Mouse (Mus musculus): Measurements from ENCODE around the gene Mdfi. TPM values are rescaled to one million over a fixed set of nuclear protein-coding genes. Genes with fewer than 3 reads are reported as not detected.

Mdfi gene
- polyA plus RNA-seq, 1 experiment: not detected

DNA sequence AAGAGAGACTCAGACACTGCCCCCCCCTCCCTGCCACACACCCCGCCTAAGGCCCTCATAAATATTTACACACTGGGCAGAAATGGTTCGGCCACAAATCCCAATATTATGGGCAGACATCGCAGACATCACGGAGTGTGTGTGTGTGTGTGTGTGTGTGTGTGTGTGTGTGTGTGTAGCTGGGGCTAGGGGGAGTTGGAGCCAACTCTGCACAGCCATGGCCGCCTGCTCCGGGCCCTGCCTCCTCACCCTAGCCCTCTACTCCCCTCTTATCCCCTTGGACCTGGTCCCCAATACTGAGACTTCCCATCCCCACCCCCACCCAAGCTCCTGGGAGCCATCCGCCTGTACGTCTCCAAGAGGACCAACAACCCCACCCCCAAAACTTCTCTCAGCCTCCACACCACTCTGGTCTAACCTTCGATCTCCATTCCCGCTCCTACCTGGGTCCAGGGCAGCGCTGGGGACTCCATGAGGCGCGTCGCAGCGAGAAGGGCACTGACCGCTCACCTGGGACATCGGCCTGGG, 1.9 kb downstream of the Mdfi start:
- Histone ChIP-seq H3K27ac (replicated peaks; ENCODE audit: low read depth, low read length) (no peak overlapping the region), H3K4me1 (ENCODE audit: control insufficient read depth, insufficient read depth, insufficient read length, low read length) (peaks cover 2% of the 10 kb centered on the region; the same call in 1 of the 2 replicates), H3K4me3 (ENCODE audit: insufficient read depth, low read depth, low read length) (peak overlapping the region; percentile 51)

DNA sequence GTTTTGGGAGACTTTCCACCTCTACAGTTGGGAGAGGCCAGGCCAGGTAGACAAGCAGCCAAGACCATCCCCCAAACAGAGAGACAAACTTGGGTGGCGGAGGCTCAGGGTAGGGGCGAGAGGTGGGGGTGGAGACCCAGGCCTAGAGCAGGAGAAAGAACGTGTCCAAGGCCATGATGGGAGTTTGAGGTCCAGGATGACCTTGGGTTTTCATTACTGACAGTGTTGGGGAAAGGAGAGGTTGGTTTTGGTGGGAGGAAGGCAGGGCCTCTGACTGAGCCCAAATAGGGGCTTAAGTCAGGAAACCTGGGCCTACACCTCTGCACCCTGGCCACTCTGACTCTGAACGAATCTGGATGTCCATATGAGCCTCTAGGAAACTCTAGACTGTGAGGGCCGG, 2.7 kb downstream of the Mdfi start:
- Histone ChIP-seq H3K4me1 (ENCODE audit: control insufficient read depth, insufficient read depth, insufficient read length, low read length) (peaks cover 2% of the 10 kb centered on the region; the same call in 1 of the 2 replicates), H3K27ac (replicated peaks; ENCODE audit: low read depth, low read length) (no peak overlapping the region), H3K4me3 (ENCODE audit: insufficient read depth, low read depth, low read length) (no peak overlapping the region)

DNA sequence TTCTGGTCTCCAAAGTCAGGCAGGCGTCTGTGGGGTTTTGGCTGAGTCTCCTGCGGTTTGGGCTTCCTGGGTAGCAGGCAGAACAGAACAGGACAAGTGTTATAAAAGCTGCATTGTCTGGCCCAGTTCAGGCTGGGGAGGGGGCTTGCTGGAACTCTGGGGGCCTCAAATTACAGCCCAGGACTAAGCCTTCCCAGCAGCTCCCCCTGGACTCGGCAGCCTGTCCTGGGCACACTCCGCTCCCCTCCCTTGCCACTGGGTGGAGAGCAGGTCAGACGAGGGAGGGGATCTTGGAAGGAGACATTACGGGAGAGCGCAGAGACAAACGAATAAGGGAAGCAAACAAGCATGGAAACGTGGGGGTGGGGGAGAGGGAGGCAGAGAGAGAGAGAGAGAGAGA, 3.3 kb downstream of the Mdfi start:
- no peak overlapping the region for H3K27ac ChIP-seq (replicated peaks; ENCODE audit: low read depth, low read length)
- H3K4me3 ChIP-seq (ENCODE audit: insufficient read depth, low read depth, low read length): no peak overlapping the region
- H3K4me1 ChIP-seq (ENCODE audit: control insufficient read depth, insufficient read depth, insufficient read length, low read length): peaks cover 2% of the 10 kb centered on the region; the same call in 1 of the 2 replicates

DNA sequence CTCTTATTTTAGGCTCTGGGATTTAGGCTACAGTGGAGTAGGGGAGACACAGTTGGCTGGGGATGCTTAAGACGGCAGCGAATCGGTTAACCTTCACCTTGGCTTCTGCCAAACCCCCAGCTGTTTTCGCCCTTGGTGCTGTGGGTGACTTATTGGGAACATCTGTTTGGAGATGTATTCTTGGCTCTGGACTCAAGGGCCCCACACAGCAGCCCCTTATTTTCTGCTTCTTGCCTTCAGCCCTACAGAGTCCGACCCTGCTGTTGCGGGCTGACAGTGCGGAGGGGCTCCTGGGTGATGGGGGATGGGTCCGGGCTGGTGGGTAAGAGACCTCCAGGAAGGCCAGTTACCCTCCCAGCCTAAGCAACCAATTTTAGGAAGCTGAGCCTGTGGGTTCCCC, 13.2 kb downstream of the Mdfi start:
- Histone ChIP-seq H3K4me3 (ENCODE audit: insufficient read depth, low read depth, low read length) (no peak overlapping the region), H3K4me1 (ENCODE audit: control insufficient read depth, insufficient read depth, insufficient read length, low read length) (no peaks in the 10 kb centered on the region), H3K27ac (replicated peaks; ENCODE audit: low read depth, low read length) (no peak overlapping the region)

DNA sequence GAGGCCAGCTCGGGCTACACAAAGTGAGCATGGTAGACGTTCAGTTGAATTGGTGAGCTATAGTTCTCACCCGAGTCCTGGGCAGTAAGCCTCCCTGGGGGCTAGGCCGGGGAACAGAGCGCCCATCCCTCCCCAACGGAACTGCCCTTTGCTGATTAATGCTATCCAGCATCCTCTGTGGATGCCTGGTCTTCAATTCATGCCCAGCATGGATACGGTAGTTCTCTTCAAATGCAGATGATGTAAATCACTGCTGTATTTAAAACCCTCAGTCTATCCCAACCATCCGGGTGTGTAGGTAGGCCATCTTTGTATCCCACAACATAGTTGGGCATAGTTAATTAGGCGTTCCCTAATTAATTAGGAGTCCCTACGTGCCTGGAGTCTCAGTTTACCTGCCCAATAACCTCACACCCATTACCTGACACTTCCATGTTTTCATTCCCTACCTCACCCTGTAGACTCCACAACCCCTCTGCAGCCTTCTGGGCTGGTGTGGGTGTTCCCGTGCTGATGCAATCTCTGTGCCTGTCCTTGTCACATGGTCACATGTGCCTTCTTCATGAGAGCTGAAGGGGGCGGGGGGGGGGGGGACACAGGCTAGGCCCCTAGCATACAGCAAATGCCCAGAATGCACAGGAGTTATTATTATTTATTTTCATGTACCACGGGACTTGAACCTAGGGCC, 16.3 kb downstream of the Mdfi start:
- Histone ChIP-seq H3K4me1 (ENCODE audit: control insufficient read depth, insufficient read depth, insufficient read length, low read length) (no peaks in the 10 kb centered on the region), H3K27ac (replicated peaks; ENCODE audit: low read depth, low read length) (no peak overlapping the region)

DNA sequence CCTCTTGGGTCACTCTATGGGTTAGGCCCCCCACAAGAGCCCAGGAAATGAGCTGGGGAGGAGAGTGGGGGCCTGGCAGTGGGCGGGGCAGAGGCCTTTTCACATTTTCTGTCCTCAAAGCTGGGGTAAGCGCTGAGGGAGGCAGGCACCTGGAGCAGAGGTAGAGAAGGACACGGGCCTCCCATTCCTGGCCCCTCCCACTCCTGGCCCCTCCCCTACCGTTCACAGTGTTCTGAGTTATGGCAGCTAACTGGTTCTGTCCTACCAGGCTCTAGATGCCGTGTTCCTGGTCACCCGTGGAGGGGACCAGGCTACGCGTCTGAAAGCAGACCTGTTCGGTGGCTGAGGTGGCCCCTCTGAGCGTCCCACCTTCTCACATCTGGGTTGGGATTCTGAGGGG, 19.0 kb downstream of the Mdfi start:
- Histone ChIP-seq H3K4me1 (ENCODE audit: control insufficient read depth, insufficient read depth, insufficient read length, low read length) (no peaks in the 10 kb centered on the region), H3K4me3 (ENCODE audit: insufficient read depth, low read depth, low read length) (no peak overlapping the region), H3K27ac (replicated peaks; ENCODE audit: low read depth, low read length) (no peak overlapping the region)

More for the DNA sequence above, 16.3 kb downstream of the Mdfi start:
- H3K4me3 ChIP-seq (ENCODE audit: insufficient read depth, low read depth, low read length): no peak overlapping the region

DNA sequence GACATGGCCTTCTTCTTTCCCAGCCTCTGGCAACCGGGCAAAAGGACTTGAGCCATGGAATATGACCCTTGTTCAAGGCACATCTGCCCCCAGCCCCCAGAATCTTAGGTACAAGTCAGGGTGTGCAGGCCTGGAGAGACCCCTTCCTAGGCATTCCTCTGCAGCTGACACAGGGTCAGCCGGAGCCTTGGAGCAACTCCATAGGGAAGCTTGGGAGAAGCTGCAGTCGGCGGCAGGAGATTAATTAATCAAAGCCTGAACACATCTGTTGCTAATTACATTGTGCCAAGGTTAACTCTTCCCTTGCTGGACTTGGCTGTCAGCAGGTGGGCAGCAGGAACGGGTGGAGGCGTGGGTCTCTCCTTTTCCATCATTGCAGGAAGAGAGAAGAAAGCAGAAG, 20.0 kb downstream of the Mdfi start:
- Histone ChIP-seq H3K4me3 (ENCODE audit: insufficient read depth, low read depth, low read length) (no peak overlapping the region), H3K27ac (replicated peaks; ENCODE audit: low read depth, low read length) (no peak overlapping the region), H3K4me1 (ENCODE audit: control insufficient read depth, insufficient read depth, insufficient read length, low read length) (no peaks in the 10 kb centered on the region)

DNA sequence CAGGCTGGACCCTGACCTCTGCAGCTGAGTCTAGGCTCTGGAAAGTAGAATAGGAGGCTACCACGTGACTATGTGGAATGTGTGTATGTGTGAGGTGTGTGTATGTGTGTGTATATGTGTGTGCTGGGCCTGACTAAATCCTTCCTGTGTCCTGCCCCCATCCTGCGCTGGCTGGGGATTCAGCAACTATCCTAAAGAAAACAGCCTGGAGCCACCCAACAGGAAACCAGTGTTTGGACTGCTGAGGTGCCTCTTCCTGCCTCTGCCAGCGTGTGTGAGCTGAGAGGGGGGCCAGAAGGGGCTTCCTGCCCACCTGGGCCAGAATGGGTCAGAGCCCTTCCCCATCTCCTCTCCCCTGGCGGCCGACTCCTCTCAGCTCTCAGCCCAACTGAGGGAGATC, 20.9 kb downstream of the Mdfi start:
- H3K27ac ChIP-seq (replicated peaks; ENCODE audit: low read depth, low read length): no peak overlapping the region
- no peak overlapping the region for H3K4me3 ChIP-seq (ENCODE audit: insufficient read depth, low read depth, low read length)
- no peaks in the 10 kb centered on the region for H3K4me1 ChIP-seq (ENCODE audit: control insufficient read depth, insufficient read depth, insufficient read length, low read length)

DNA sequence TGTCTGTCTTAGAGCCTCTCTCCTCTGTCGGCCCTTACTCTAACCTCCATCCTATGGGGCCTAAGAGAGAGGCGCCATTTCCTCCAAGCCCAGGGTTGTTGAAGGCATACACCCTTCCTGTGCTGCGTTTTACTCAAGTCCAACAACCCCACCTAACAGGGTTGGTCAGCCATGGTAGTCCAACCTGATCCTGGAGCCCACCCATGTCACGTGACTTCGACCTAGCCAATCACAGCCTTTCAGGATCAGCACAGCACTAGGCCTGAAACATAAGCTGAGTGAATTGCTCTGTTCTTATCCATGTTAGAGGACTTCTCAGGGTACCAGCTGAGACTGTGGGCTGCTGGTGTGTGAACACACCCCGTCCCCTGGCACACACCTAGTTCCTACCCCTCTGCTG, 22.3 kb downstream of the Mdfi start:
- Histone ChIP-seq H3K27ac (replicated peaks; ENCODE audit: low read depth, low read length) (no peak overlapping the region), H3K4me3 (ENCODE audit: insufficient read depth, low read depth, low read length) (no peak overlapping the region), H3K4me1 (ENCODE audit: control insufficient read depth, insufficient read depth, insufficient read length, low read length) (no peaks in the 10 kb centered on the region)

DNA sequence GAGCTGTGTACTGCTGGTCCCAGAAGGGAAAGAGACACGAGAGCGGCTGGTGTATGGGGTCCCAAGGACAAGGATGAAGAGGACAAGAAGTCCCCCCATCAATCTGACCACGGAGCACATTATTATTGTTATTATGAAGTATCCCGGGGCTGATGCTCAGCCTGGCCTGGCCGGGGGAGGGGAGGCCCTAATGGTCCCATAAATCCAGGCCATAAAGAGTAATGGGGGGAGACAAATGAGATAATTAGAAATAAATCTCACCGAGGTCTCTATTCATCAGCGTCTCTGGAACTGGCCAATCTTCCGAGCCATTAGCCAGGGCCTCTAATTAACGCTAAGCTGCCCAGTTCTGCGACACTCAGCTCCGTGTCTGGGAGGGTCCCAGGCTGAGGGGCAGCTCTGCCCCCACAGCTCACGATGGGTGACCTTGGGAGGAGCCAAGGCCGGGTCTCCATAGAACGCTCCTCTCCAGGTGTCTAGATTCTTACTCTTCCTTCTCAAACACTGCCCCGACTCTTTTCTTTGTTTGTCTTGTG, 23.2 kb downstream of the Mdfi start:
- Histone ChIP-seq H3K27ac (replicated peaks; ENCODE audit: low read depth, low read length) (no peak overlapping the region), H3K4me1 (ENCODE audit: control insufficient read depth, insufficient read depth, insufficient read length, low read length) (no peaks in the 10 kb centered on the region), H3K4me3 (ENCODE audit: insufficient read depth, low read depth, low read length) (no peak overlapping the region)

DNA sequence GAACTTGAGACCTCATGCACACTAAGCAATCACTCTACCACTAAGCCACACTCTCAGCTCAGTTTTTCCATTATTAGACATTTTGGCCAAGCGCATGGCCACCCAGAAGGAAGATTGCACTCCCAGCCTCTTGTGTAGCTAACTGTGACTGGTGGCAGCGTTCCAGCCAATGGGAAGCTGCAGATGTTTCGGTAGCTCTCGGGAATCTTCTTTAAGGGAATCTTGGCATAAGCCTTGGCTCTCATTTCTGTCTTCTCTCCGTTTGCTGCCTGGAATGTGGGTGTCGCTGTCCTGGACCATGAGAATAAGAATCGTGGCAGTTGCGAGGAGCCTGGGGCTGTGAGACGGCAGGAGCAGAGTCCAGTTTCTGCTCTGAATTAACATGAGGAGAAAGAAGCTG, 28.3 kb downstream of the Mdfi start:
- Histone ChIP-seq H3K27ac (replicated peaks; ENCODE audit: low read depth, low read length) (no peak overlapping the region), H3K4me1 (ENCODE audit: control insufficient read depth, insufficient read depth, insufficient read length, low read length) (no peaks in the 10 kb centered on the region), H3K4me3 (ENCODE audit: insufficient read depth, low read depth, low read length) (no peak overlapping the region)

DNA sequence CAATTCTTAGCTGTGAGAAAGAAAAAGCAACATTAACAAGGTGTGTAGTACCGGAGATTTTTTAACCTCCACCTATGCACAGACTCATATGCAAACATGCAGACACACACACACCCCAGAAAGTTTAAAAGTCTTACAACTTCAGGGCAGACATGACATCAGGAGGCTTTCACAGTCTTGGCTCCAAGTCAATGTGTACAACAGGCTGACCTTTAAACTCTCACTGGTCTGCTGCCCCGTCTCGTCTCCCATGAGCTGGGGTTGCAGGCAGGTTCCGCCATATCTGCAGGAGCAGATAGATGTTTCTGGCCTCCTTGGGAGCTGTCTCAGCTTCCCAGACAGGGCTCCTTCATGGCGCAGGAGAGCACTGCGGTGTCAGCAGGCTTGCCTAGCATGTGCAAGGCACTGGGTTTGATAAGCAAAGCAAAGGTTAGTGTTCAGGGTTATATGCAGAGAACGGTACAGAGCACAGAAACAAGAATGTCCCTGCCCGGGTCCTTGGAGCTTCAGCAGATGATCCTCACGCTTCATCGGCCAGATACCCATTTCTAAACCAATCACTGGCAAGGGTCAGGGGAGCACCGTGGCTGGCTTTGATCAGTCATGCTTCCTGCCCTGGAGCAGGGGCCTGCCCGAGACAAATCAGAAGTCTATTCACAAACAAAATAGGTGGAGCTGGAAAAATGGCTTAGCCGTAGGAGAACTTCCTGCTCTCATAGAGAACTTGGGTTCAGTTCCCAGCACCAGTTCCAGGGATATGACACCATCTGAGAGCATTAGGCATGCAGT, 29.2 kb downstream of the Mdfi start:
- Histone ChIP-seq H3K27ac (replicated peaks; ENCODE audit: low read depth, low read length) (no peak overlapping the region), H3K4me3 (ENCODE audit: insufficient read depth, low read depth, low read length) (no peak overlapping the region), H3K4me1 (ENCODE audit: control insufficient read depth, insufficient read depth, insufficient read length, low read length) (no peaks in the 10 kb centered on the region)

DNA sequence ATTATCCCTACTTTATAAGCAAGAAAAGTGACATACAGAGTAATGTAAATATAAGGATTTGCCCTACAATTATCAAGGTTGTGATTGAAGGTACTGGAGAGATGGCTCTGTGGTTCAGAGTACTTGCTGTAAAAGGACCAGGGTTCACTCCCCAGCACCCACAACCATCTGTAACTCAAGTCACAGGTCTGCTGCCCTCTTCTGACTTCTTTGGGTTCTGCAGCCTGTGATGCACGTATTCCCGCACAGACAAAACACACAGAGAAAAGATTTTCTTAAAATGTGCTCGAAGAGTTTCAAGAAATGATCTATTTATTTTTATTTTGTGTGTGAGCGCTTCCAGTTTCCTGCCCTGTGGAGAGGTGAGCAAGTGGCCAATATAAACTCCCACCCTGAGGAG, 30.8 kb downstream of the Mdfi start:
- H3K4me3 ChIP-seq (ENCODE audit: insufficient read depth, low read depth, low read length): no peak overlapping the region
- no peaks in the 10 kb centered on the region for H3K4me1 ChIP-seq (ENCODE audit: control insufficient read depth, insufficient read depth, insufficient read length, low read length)
- H3K27ac ChIP-seq (replicated peaks; ENCODE audit: low read depth, low read length): no peak overlapping the region

DNA sequence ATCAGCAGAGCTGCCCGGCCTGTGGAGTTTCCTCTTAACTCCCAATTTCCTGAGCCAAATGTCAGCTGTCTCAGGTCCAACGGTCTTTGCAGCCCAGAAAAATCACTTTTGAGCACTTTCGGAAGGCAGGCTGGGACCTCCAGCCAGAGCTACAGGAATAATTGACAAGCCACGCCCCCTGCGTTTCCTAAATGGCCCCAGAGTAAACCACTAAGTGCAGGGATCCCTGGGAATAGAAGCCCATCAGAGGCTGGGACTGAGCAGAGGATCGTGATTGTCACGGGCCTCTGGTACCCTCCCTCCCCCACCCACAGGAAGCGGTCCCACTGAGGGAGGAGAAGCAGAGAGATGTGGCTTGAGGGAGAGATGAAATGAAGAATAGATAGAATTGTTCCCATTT, 31.7 kb downstream of the Mdfi start:
- no peaks in the 10 kb centered on the region for H3K4me1 ChIP-seq (ENCODE audit: control insufficient read depth, insufficient read depth, insufficient read length, low read length)
- no peak overlapping the region for H3K27ac ChIP-seq (replicated peaks; ENCODE audit: low read depth, low read length)
- no peak overlapping the region for H3K4me3 ChIP-seq (ENCODE audit: insufficient read depth, low read depth, low read length)

DNA sequence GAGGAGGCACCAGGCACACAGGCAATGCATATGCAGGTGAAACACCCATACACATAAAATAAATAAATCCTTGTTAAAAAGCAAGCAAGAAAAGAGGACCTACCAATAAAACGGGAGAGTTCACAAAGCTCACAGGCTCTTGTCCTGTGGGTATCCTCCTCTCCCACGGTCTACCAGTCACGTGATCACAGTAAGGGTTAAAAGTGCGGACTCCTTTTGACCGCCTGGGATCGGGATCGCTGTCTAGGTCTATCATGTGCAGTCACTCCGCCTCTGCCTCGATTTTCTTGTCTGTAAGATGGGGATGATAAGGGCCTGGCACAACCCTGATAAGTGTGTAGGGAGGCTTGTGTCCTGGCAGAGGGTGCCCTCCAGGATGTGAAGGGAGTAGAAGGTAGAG, 37.1 kb downstream of the Mdfi start:
- H3K4me1 ChIP-seq (ENCODE audit: control insufficient read depth, insufficient read depth, insufficient read length, low read length): 0 out of 2 replicates have a peak, but pooled peaks cover 3% of the 10 kb centered on the region
- H3K4me3 ChIP-seq (ENCODE audit: insufficient read depth, low read depth, low read length): no peak overlapping the region
- no peak overlapping the region for H3K27ac ChIP-seq (replicated peaks; ENCODE audit: low read depth, low read length)

Data from brown adipose tissue, adult 24 weeks (tissue).